Mouse (Mus musculus) heart, adult 8-10 months (tissue): ENCODE results near the gene Scgb1b24. TPM values are rescaled to one million over a fixed set of nuclear protein-coding genes. Genes with fewer than 3 reads are reported as not detected.

Experiments
- DNase-seq: peaks from one replicate; pipeline ENCODE4 v3.0.0; 2022; ENCODE audit warnings: low spot score
- total RNA-seq, 4 experiments: library from RNA; stranded (reverse); gene quantifications; 2 replicates each; pipeline ENCODE4 v1.2.4; 2022

Scgb1b24 gene
- total RNA-seq: not detected

- DNase-seq: no peak
These were observed at the start of gene Scgb1b24 for GRCm38 (mm10) chr7:33743499-33743898. TSS of gene Scgb1b24 (plus strand) at chr7:33743799.

DNA sequence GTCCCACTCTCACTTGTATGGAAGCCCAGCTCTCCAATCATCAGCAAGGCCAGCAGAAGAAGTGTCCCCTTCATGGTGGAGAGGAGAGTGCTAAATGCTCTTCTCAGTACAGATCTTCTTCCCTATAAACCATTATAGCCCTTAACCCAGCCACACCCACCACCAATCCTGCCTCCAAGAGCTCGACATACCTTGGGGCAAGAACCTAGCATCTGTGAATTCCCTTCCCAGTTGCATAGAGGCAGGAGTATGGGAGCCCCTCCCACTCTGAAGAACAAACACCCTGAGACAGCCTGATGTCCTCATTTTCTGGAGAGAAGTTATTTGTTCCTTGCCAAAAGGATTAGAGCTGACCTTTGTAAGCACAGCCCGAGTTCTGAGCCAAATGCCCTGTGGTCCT lies 4.4 kb upstream of the Scgb1b24 start, which contains the start of gene Scgb2b24:
TSS of gene Scgb2b24 (minus strand) at position 101 of the 400 bp plus-strand sequence.
- DNase-seq: no peak

Other genes starting within 250 kb of the Scgb1b24 start
- not detected for gene Scgb2b21, start 223.3 kb upstream of the Scgb1b24 start, total RNA-seq
- gene Scgb2b24, start 4.5 kb upstream of the Scgb1b24 start, total RNA-seq: not detected
- not detected for gene Scgb2b26, start 201.2 kb downstream of the Scgb1b24 start, total RNA-seq